Mouse (Mus musculus): ENCODE results near the gene Ddx43. TPM values are rescaled to one million over a fixed set of nuclear protein-coding genes. Genes with fewer than 3 reads are reported as not detected.
A peak's percentile ranks its signal among the peaks of the same experiment; 100 is the strongest.

Ddx43 gene
- polyA plus RNA-seq, 1 experiment = 4.0 TPM

DNA sequence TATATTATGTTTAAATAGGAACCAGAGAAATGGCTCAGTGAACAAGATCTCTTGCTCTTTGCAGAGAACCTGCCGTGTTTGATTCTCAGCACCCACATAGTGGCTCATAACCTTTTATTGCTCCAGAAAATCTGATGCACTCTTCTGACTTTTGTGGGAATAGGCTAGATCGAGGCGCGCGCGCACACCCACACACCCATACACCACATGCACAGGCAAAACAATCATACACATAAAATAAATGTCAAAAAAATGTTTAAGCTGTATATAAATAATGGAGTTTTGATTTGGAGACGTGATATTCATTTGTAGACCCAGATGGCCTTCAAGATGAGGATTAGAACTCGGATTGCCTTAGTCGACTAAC is 52.0 kb downstream of the Ddx43 start:
- Histone ChIP-seq H3K27ac (ENCODE audit: control insufficient read depth, insufficient read depth, low read depth, low read length) (no peak overlapping the region; the same call in 1 of the 2 replicates), H3K36me3 (ENCODE audit: control insufficient read depth, insufficient read depth, low read length) (peaks cover 5% of the 10 kb centered on the region), H3K4me3 (ENCODE audit: control insufficient read depth, low read depth, low read length) (peak overlapping the region; percentile 99), H3K27me3 (ENCODE audit: control insufficient read depth, insufficient read depth, low read length) (no peaks in the 10 kb centered on the region), H3K4me1 (ENCODE audit: control insufficient read depth, insufficient read depth, low read length) (peaks cover 10% of the 10 kb centered on the region)
- no peak for TF ChIP-seq POLR2A (IDR thresholded peaks at IDR 0.05; ENCODE audit: control insufficient read depth, low read depth, low read length)
- TF ChIP-seq CTCF (IDR thresholded peaks at IDR 0.05; ENCODE audit: control insufficient read depth, insufficient read depth, insufficient replicate concordance, low read depth, low read length) = no peak

DNA sequence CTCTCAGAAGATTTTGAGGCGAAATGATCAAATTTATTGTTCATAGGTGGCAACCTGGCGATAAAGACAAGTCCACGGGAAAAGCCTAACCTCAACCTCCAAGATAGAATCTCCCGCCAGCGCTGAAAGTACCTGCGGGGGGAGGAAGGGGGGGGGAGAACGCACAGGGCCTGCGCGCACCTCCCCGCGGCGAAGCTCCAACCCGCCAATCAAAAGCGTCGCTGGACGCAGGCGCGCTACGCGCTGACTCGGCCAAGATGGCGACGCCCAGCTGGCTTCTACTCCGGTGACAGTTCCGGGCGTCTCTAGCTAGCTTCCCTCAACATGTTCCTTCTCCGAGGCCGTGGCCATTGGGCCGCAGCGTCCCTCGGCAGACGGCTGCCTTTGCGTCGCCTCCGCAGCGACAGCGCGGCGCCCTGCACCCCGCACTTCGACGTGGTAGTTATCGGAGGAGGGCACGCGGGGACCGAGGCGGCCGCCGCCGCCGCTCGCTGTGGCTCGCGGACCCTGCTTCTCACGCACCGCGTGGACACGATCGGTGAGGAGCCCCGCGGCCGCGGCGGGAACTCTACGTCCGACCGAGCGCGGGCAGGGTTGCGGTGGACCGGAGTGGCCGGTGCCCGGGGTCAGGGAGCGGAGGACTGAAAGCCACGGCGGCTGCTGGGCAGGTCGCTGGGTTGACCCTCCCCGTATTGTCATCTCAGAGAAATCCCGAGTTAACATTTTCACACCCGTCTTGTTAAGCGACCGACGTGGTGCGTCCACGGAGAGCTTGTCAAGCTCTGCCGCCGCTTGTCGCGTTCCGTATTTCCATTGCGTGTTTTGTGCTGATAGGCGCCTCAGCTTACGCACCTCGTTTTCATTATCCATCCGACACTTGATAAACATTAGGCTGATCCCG is 52.6 kb downstream of the Ddx43 start, which contains the start of the genes Mto1 and Gm17324:
Gene Mto1 (plus strand): TSS at position 236 of the 901 bp plus-strand sequence.
Gene Gm17324 (minus strand): TSS at position 814 of the 901 bp plus-strand sequence.
- Histone ChIP-seq H3K4me3 (ENCODE audit: control insufficient read depth, low read depth, low read length) (peak within 1 kb of the TSS; percentile 99), H3K36me3 (ENCODE audit: control insufficient read depth, insufficient read depth, low read length) (peaks cover 7% of the 10 kb centered on the region), H3K4me1 (ENCODE audit: control insufficient read depth, insufficient read depth, low read length) (peaks cover 8% of the 10 kb centered on the region), H3K27me3 (ENCODE audit: control insufficient read depth, insufficient read depth, low read length) (no peaks in the 10 kb centered on the region), H3K27ac (ENCODE audit: control insufficient read depth, insufficient read depth, low read depth, low read length) (peak within 1 kb of the TSS; percentile 100)
- TF ChIP-seq POLR2A (IDR thresholded peaks at IDR 0.05; ENCODE audit: control insufficient read depth, low read depth, low read length) (peak; percentile 96), CTCF (IDR thresholded peaks at IDR 0.05; ENCODE audit: control insufficient read depth, insufficient read depth, insufficient replicate concordance, low read depth, low read length) (0 out of 2 replicates have a peak, but pooled peaks have one; percentile 0)

DNA sequence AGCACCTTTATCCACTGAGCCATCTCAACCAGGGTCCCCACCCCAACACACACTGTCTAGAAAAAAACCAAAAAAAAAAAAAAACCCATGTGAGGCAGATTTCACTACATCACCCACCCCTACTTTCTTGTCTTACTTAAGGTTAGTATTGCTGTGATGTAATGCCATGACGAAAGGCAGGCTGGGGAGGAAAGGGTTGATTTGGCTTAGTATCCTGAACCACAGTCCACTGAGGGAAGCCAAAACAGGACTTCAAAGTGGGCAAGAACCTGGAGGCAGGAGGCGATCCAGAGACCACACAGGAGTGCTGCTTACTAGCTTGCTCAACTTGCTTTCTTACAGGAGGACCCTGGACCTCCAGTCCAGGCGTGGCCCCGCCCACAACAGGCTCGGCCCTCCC is 54.8 kb downstream of the Ddx43 start:
- H3K4me3 ChIP-seq (ENCODE audit: control insufficient read depth, low read depth, low read length) = no peak overlapping the region
- TF ChIP-seq CTCF (IDR thresholded peaks at IDR 0.05; ENCODE audit: control insufficient read depth, insufficient read depth, insufficient replicate concordance, low read depth, low read length) (no peak), POLR2A (IDR thresholded peaks at IDR 0.05; ENCODE audit: control insufficient read depth, low read depth, low read length) (no peak)
- H3K36me3 ChIP-seq (ENCODE audit: control insufficient read depth, insufficient read depth, low read length) = peaks cover 7% of the 10 kb centered on the region
- peaks cover 8% of the 10 kb centered on the region for H3K4me1 ChIP-seq (ENCODE audit: control insufficient read depth, insufficient read depth, low read length)
- no peak overlapping the region for H3K27ac ChIP-seq (ENCODE audit: control insufficient read depth, insufficient read depth, low read depth, low read length)
- no peaks in the 10 kb centered on the region for H3K27me3 ChIP-seq (ENCODE audit: control insufficient read depth, insufficient read depth, low read length)

DNA sequence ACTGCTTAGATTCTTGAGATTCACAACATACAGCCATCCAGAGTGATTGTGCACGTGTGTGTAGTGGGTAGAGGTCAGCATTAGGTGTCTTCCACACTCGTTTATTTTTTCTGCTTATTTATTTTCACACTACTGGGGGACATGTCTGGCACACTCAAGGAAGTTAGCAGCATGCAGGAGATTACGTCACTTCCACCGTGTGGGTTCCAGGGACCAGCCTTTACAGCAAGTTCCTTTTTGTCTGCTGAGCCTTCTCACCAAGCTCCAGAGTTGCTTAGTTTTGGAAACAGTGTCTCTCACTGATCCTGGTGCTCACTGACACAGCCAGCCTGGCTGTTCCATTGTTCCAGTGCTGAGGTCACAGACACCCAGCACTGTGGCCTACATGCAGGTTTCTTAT is 55.8 kb downstream of the Ddx43 start:
- H3K4me3 ChIP-seq (ENCODE audit: control insufficient read depth, low read depth, low read length) = no peak overlapping the region
- H3K4me1 ChIP-seq (ENCODE audit: control insufficient read depth, insufficient read depth, low read length) = peaks cover 8% of the 10 kb centered on the region
- H3K27me3 ChIP-seq (ENCODE audit: control insufficient read depth, insufficient read depth, low read length) = no peaks in the 10 kb centered on the region
- TF ChIP-seq POLR2A (IDR thresholded peaks at IDR 0.05; ENCODE audit: control insufficient read depth, low read depth, low read length) (no peak), CTCF (IDR thresholded peaks at IDR 0.05; ENCODE audit: control insufficient read depth, insufficient read depth, insufficient replicate concordance, low read depth, low read length) (no peak)
- peaks cover 7% of the 10 kb centered on the region for H3K36me3 ChIP-seq (ENCODE audit: control insufficient read depth, insufficient read depth, low read length)
- no peak overlapping the region for H3K27ac ChIP-seq (ENCODE audit: control insufficient read depth, insufficient read depth, low read depth, low read length)

GRCm38 (mm10) chr9:78457026-78457425 is 61.4 kb downstream of the Ddx43 start:
- no peaks in the 10 kb centered on the region for H3K27me3 ChIP-seq (ENCODE audit: control insufficient read depth, insufficient read depth, low read length)
- no peak overlapping the region for H3K4me3 ChIP-seq (ENCODE audit: control insufficient read depth, low read depth, low read length)
- no peaks in the 10 kb centered on the region for H3K4me1 ChIP-seq (ENCODE audit: control insufficient read depth, insufficient read depth, low read length)
- no peak overlapping the region for H3K27ac ChIP-seq (ENCODE audit: control insufficient read depth, insufficient read depth, low read depth, low read length)
- H3K36me3 ChIP-seq (ENCODE audit: control insufficient read depth, insufficient read depth, low read length) = peaks cover 4% of the 10 kb centered on the region
- TF ChIP-seq CTCF (IDR thresholded peaks at IDR 0.05; ENCODE audit: control insufficient read depth, insufficient read depth, insufficient replicate concordance, low read depth, low read length) (no peak), POLR2A (IDR thresholded peaks at IDR 0.05; ENCODE audit: control insufficient read depth, low read depth, low read length) (no peak)

DNA sequence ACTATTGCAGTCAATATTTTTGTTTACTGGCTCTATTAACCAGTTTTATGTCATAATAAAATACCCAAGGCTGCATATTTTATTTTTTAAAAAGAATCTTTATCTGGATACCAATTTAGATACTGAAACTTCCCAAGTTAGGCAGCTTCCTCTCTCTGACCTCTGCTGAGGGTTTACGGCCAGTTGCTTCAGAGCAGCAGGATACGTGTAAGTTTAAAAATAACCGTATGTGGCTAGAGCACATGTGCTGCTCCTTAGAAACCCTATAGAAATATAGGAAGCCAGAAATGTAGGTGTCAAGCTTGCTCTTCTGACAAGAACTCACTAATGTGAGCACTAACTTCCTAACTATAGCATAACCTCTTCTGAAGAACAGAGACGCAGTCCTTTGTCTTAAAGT is 67.8 kb downstream of the Ddx43 start:
- Histone ChIP-seq H3K36me3 (ENCODE audit: control insufficient read depth, insufficient read depth, low read length) (peaks cover 6% of the 10 kb centered on the region), H3K4me3 (ENCODE audit: control insufficient read depth, low read depth, low read length) (no peak overlapping the region), H3K4me1 (ENCODE audit: control insufficient read depth, insufficient read depth, low read length) (no peaks in the 10 kb centered on the region), H3K27ac (ENCODE audit: control insufficient read depth, insufficient read depth, low read depth, low read length) (no peak overlapping the region), H3K27me3 (ENCODE audit: control insufficient read depth, insufficient read depth, low read length) (no peaks in the 10 kb centered on the region)
- TF ChIP-seq POLR2A (IDR thresholded peaks at IDR 0.05; ENCODE audit: control insufficient read depth, low read depth, low read length) (no peak), CTCF (IDR thresholded peaks at IDR 0.05; ENCODE audit: control insufficient read depth, insufficient read depth, insufficient replicate concordance, low read depth, low read length) (no peak)

DNA sequence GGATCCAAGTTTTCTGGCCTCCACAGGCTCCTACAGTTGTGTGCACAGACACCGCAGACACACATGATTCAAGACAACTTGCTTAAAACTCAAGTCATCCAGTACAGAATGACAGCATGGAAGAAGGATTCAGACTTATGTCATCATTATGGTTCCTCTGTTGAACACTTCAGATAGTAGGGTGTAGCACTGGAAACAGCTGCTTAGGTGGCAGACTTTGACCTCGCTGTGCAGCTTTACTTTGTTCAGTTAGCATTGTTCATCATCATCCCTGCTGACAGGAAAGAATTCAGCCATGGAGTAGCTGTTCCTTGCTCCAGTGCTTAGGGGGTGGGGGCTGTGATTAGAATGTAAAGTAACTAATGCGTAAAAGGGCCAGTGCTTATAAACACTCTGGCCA is 70.1 kb downstream of the Ddx43 start:
- no peaks in the 10 kb centered on the region for H3K4me1 ChIP-seq (ENCODE audit: control insufficient read depth, insufficient read depth, low read length)
- no peaks in the 10 kb centered on the region for H3K27me3 ChIP-seq (ENCODE audit: control insufficient read depth, insufficient read depth, low read length)
- H3K36me3 ChIP-seq (ENCODE audit: control insufficient read depth, insufficient read depth, low read length) = peaks cover 6% of the 10 kb centered on the region
- H3K4me3 ChIP-seq (ENCODE audit: control insufficient read depth, low read depth, low read length) = no peak overlapping the region
- TF ChIP-seq POLR2A (IDR thresholded peaks at IDR 0.05; ENCODE audit: control insufficient read depth, low read depth, low read length) (no peak), CTCF (IDR thresholded peaks at IDR 0.05; ENCODE audit: control insufficient read depth, insufficient read depth, insufficient replicate concordance, low read depth, low read length) (no peak)
- H3K27ac ChIP-seq (ENCODE audit: control insufficient read depth, insufficient read depth, low read depth, low read length) = no peak overlapping the region

Other genes starting within 250 kb of the Ddx43 start
- gene Gsta4, start 213.0 kb upstream of the Ddx43 start, polyA plus RNA-seq (2012; rRNA removed) = 29.3 and 38.7 TPM in 2 replicates
- 0.18 TPM in 1 of 2 replicates, not detected in the other for gene Gsta1, start 165.1 kb upstream of the Ddx43 start, polyA plus RNA-seq (2012; rRNA removed)
- not detected in 2 replicates for gene Gm3776, start 138.6 kb upstream of the Ddx43 start, polyA plus RNA-seq (2012; rRNA removed)
- gene Gm10639, start 105.9 kb upstream of the Ddx43 start, polyA plus RNA-seq (2012; rRNA removed) = not detected in 2 replicates
- gene Omt2a, start 81.0 kb upstream of the Ddx43 start, polyA plus RNA-seq (2012; rRNA removed) = not detected in 2 replicates
- not detected in 2 replicates for gene Omt2b, start 68.2 kb upstream of the Ddx43 start, polyA plus RNA-seq (2012; rRNA removed)
- 8.7 and 12.8 TPM in 2 replicates for gene Gsta2, start 40.0 kb upstream of the Ddx43 start, polyA plus RNA-seq (2012; rRNA removed)
- 0.47 and 1.2 TPM in 2 replicates for gene Dppa5a, start 27.6 kb upstream of the Ddx43 start, polyA plus RNA-seq (2012; rRNA removed)
- gene Ooep, start 17.1 kb upstream of the Ddx43 start, polyA plus RNA-seq (2012; rRNA removed) = not detected in 2 replicates
- 0.09 and 0.10 TPM in 2 replicates for gene Cgas, start 47.5 kb downstream of the Ddx43 start, polyA plus RNA-seq (2012; rRNA removed)
- 11.5 and 12.3 TPM in 2 replicates for gene Mto1, start 52.4 kb downstream of the Ddx43 start, polyA plus RNA-seq (2012; rRNA removed)
- gene Gm17324, start 53.0 kb downstream of the Ddx43 start, polyA plus RNA-seq (2012; rRNA removed) = 3.4 and 3.7 TPM in 2 replicates
- 2,003 and 2,102 TPM in 2 replicates for gene Eef1a1, start 93.4 kb downstream of the Ddx43 start, polyA plus RNA-seq (2012; rRNA removed)
- 1.9 and 2.2 TPM in 2 replicates for gene Slc17a5, start 192.3 kb downstream of the Ddx43 start, polyA plus RNA-seq (2012; rRNA removed)
- gene Cd109, start 219.8 kb downstream of the Ddx43 start, polyA plus RNA-seq (2012; rRNA removed) = 6.1 and 7.6 TPM in 2 replicates

Measured in testis, adult 2 months (tissue).